Mouse (Mus musculus) left cerebral cortex, postnatal 10 days (tissue): ENCODE data around the gene Tsen54. TPM values are rescaled to one million over a fixed set of nuclear protein-coding genes. Genes with fewer than 3 reads are reported as not detected.

ENCODE experiments used
- DNase-seq, 2 experiments: peaks; one replicate each; pipeline ENCODE4 v3.0.0; 2021 to 2022; ENCODE audit warnings: low spot score in 2 of 2, mixed read lengths in 1 of 2; ENCODE audit errors: extremely low spot score in 1 of 2
- intact Hi-C: fragments of 180-260 bp; cut with DNase I; formaldehyde crosslinking; loops from one replicate; pipeline ENCODE4 v1.15.1; 2025
- total RNA-seq, 2 experiments: library from RNA; stranded (reverse); gene quantifications; 2 replicates each; pipeline ENCODE4 v1.2.3; 2021

The Tsen54 gene
- total RNA-seq, 2 experiments from 2014 or later: 13.9 to 14.2 TPM

GRCm38 (mm10) chr11:115796898-115797297, 17.6 kb upstream of the Tsen54 start:
- intact Hi-C loops: no loop called here

GRCm38 (mm10) chr11:115797665-115798064, 16.9 kb upstream of the Tsen54 start:
- intact Hi-C loops: no loop called here
- DNase-seq: no peak

More at GRCm38 (mm10) chr11:115796898-115797297, 17.6 kb upstream of the Tsen54 start:
- DNase-seq: no peak

GRCm38 (mm10) chr11:115800981-115801380, 13.5 kb upstream of the Tsen54 start:
- DNase-seq: no peak
- intact Hi-C loops: no loop called here

GRCm38 (mm10) chr11:115803072-115803709, 11.3 kb upstream of the Tsen54 start:
- no peak for DNase-seq
- intact Hi-C loops: no loop called here

- intact Hi-C loops: no loop called here
- no peak for DNase-seq
These were observed 9.5 kb upstream of the Tsen54 start for GRCm38 (mm10) chr11:115805005-115805404.

GRCm38 (mm10) chr11:115806154-115806553, 8.4 kb upstream of the Tsen54 start:
- intact Hi-C loops: no loop called here
- DNase-seq: no peak

GRCm38 (mm10) chr11:115807306-115807705, 7.2 kb upstream of the Tsen54 start:
- no peak for DNase-seq
- intact Hi-C loops: no loop called here

GRCm38 (mm10) chr11:115807971-115808370, 6.6 kb upstream of the Tsen54 start:
- intact Hi-C loops: no loop called here
- DNase-seq: no peak

- intact Hi-C loops: no loop called here
- DNase-seq: peak in 1 of 2 experiments; percentile 80
These were observed 5.7 kb upstream of the Tsen54 start for GRCm38 (mm10) chr11:115808696-115809310.

GRCm38 (mm10) chr11:115809311-115809781, 5.2 kb upstream of the Tsen54 start:
- intact Hi-C loops: no loop called here
- DNase-seq: peak in 1 of 2 experiments; percentile 65

- DNase-seq: peak in 1 of 2 experiments; percentile 73
- intact Hi-C loops: loop anchor here (5.0 kb wide), 3 partner anchors 33 to 318 kb away; partner anchors contain the start of gene Nt5c
These were observed 4.1 kb upstream of the Tsen54 start for GRCm38 (mm10) chr11:115810377-115810776.

- intact Hi-C loops: loop anchor here (5.0 kb wide), 3 partner anchors 34 to 319 kb away; partner anchors contain the start of gene Nt5c
- no peak for DNase-seq
These were observed 3.0 kb upstream of the Tsen54 start for GRCm38 (mm10) chr11:115811381-115812093.

- intact Hi-C loops: loop anchor here (5.0 kb wide), 3 partner anchors 35 to 320 kb away; partner anchors contain the start of gene Nt5c
- peak in 1 of 2 experiments; percentile 62 for DNase-seq
These were observed 2.4 kb upstream of the Tsen54 start for GRCm38 (mm10) chr11:115812095-115812494.

GRCm38 (mm10) chr11:115812533-115813420, 1.7 kb upstream of the Tsen54 start:
- DNase-seq: no peak
- intact Hi-C loops: loop anchor here (5.0 kb wide), 3 partner anchors 35 to 320 kb away; partner anchors contain the start of gene Nt5c

- DNase-seq: peak; percentile 87 to 96
- intact Hi-C loops: loop anchor here (2.0 to 5.0 kb wide), 4 partner anchors 36 to 321 kb away; partner anchors contain the start of gene Nt5c
These were observed 822 bp upstream of the Tsen54 start, which contains the start of gene Caskin2 for GRCm38 (mm10) chr11:115813507-115814296. Gene Caskin2, minus strand, starts transcription at chr11:115813639.

- intact Hi-C loops: no loop called here
- no peak for DNase-seq
These were observed 2.8 kb downstream of the Tsen54 start for GRCm38 (mm10) chr11:115817331-115817730.

GRCm38 (mm10) chr11:115819915-115820623, 5.5 kb downstream of the Tsen54 start:
- intact Hi-C loops: no loop called here
- no peak for DNase-seq
